Mouse (Mus musculus): ENCODE data around the gene Specc1l.

- no peak for TF ChIP-seq CTCF (IDR thresholded peaks at IDR 0.05; ENCODE audit: control insufficient read depth, insufficient read depth, insufficient replicate concordance, low read depth, low read length)
- TF ChIP-seq POLR2A (IDR thresholded peaks at IDR 0.05; ENCODE audit: control insufficient read depth, low read depth, low read length), result no peak
Observed at GRCm38 (mm10) chr10:75170207-75170850, 41.5 kb upstream of the Specc1l start.

All from testis, adult 2 months (tissue).